Mouse (Mus musculus): ENCODE measurements around the gene Mab21l3. TPM values are rescaled to one million over a fixed set of nuclear protein-coding genes. Genes with fewer than 3 reads are reported as not detected.
A peak's percentile ranks its signal among the peaks of the same experiment; 100 is the strongest.

The Mab21l3 gene
- total and polyA plus RNA-seq, 3 experiments, result 1.9 to 3.4 (median 2.8) TPM

- no peak overlapping the region for H3K27ac ChIP-seq (ENCODE audit: insufficient read depth, low read depth)
- H3K79me2 ChIP-seq (replicated peaks; ENCODE audit: control insufficient read depth, extremely low read depth, insufficient read depth, poor library complexity, severe bottlenecking), result no peaks in the 10 kb centered on the region
- no peaks in the 10 kb centered on the region for H3K36me3 ChIP-seq (replicated peaks in 1 of 2; ENCODE audit: control insufficient read depth in 1 of 2, insufficient read depth in 1 of 2, low read length in 1 of 2)
- H3K9ac ChIP-seq (ENCODE audit: insufficient read depth, low read depth), result no peak overlapping the region
- H3K4me3 ChIP-seq (replicated peaks in 1 of 3; ENCODE audit: low read depth in 2 of 3, low read length in 2 of 3, poor library complexity in 1 of 3), result no peak overlapping the region
- H3K27me3 ChIP-seq (replicated peaks), result no peaks in the 10 kb centered on the region
- H3K4me2 ChIP-seq (ENCODE audit: insufficient read depth, low read depth, poor library complexity, severe bottlenecking), result no peak overlapping the region
- no peaks in the 10 kb centered on the region for H3K9me3 ChIP-seq (replicated peaks; ENCODE audit: low read length)
- H3K4me1 ChIP-seq (ENCODE audit: control insufficient read depth in 1 of 2, insufficient read depth in 2 of 2), result peaks cover 12 to 36% of the 10 kb centered on the region in 2 experiments
- DNase-seq (ENCODE audit: extremely low read depth), result peak; percentile 37
- dilution Hi-C loops (cut with MboI; ENCODE audit: extremely low pct_ligation_motif_present, extremely low pct_unique_long_range_greater_than_20kb, low sequenced_read_pairs), result no loop called here
- TF ChIP-seq CTCF (conservative IDR thresholded peaks at IDR 0.05 in 1 of 2, IDR thresholded peaks at IDR 0.05 in 1 of 2; ENCODE audit: low read depth in 2 of 2, low read length in 2 of 2) (peak; percentile 39 to 59; a peak in 3 of 4 replicates), EP300 (IDR thresholded peaks at IDR 0.05; ENCODE audit: low read length) (no peak)
- in situ Hi-C loops (cut with MboI; ENCODE audit: low pct_ligation_motif_present, low pct_unique_long_range_greater_than_20kb, low sequenced_read_pairs), result no loop called here
Observed at GRCm38 (mm10) chr3:101795387-101796039, 53.2 kb downstream of the Mab21l3 start.

DNA sequence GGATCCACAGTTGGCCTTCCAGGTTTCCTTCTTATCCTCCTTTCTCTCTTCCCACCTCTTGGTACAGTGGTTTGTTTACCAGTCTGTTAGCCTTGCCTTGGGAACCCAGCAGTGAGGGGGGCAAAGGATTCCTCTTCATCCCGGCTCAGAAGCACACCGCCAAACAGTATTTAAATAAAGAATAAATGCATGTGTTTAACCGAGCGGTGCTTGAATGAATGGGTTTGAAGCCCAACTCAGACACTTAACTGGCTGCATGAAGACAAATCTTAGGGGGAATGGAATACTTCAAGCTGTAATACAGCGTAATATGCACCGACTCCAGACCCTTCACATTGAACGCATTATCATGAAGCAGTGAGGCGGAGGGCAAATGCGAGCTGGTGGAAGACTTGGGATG lies 54.1 kb downstream of the Mab21l3 start:
- no peak overlapping the region for H3K27ac ChIP-seq (ENCODE audit: insufficient read depth, low read depth)
- no peaks in the 10 kb centered on the region for H3K79me2 ChIP-seq (replicated peaks; ENCODE audit: control insufficient read depth, extremely low read depth, insufficient read depth, poor library complexity, severe bottlenecking)
- no peak overlapping the region for H3K4me2 ChIP-seq (ENCODE audit: insufficient read depth, low read depth, poor library complexity, severe bottlenecking)
- H3K27me3 ChIP-seq (replicated peaks), result no peaks in the 10 kb centered on the region
- no peak overlapping the region for H3K4me3 ChIP-seq (replicated peaks in 1 of 3; ENCODE audit: low read depth in 2 of 3, low read length in 2 of 3, poor library complexity in 1 of 3)
- TF ChIP-seq POLR2AphosphoS2 (IDR thresholded peaks at IDR 0.05; ENCODE audit: low read depth, low read length), result no peak
- no peak for TF ChIP-seq MYC (IDR thresholded peaks at IDR 0.05; ENCODE audit: low read depth, low read length)
- no peak for TF ChIP-seq ZC3H11A (IDR thresholded peaks at IDR 0.05; ENCODE audit: low read depth, low read length)
- TF ChIP-seq BHLHE40 (IDR thresholded peaks at IDR 0.05; ENCODE audit: low read depth, low read length), result no peak
- TF ChIP-seq UBTF (IDR thresholded peaks at IDR 0.05; ENCODE audit: low read depth, low read length), result no peak
- TF ChIP-seq KAT2A (IDR thresholded peaks at IDR 0.05; ENCODE audit: insufficient replicate concordance, low read length), result no peak
- H3K9ac ChIP-seq (ENCODE audit: insufficient read depth, low read depth), result no peak overlapping the region
- in situ Hi-C loops (cut with MboI; ENCODE audit: low pct_ligation_motif_present, low pct_unique_long_range_greater_than_20kb, low sequenced_read_pairs) (no loop called here), dilution Hi-C loops (cut with MboI; ENCODE audit: extremely low pct_ligation_motif_present, extremely low pct_unique_long_range_greater_than_20kb, low sequenced_read_pairs) (no loop called here)
- peaks cover 9 to 29% of the 10 kb centered on the region in 2 experiments for H3K4me1 ChIP-seq (ENCODE audit: control insufficient read depth in 1 of 2, insufficient read depth in 2 of 2)
- no peaks in the 10 kb centered on the region for H3K36me3 ChIP-seq (replicated peaks in 1 of 2; ENCODE audit: control insufficient read depth in 1 of 2, insufficient read depth in 1 of 2, low read length in 1 of 2)
- no peaks in the 10 kb centered on the region for H3K9me3 ChIP-seq (replicated peaks; ENCODE audit: low read length)
- DNase-seq (ENCODE audit: extremely low read depth), result no peak

GRCm38 (mm10) chr3:101794026-101794425 lies 54.7 kb downstream of the Mab21l3 start:
- in situ Hi-C loops (cut with MboI; ENCODE audit: low pct_ligation_motif_present, low pct_unique_long_range_greater_than_20kb, low sequenced_read_pairs), result no loop called here
- Histone ChIP-seq H3K27ac (ENCODE audit: insufficient read depth, low read depth) (no peak overlapping the region), H3K4me1 (ENCODE audit: control insufficient read depth in 1 of 2, insufficient read depth in 2 of 2) (peaks cover 7 to 23% of the 10 kb centered on the region in 2 experiments), H3K4me2 (ENCODE audit: insufficient read depth, low read depth, poor library complexity, severe bottlenecking) (no peak overlapping the region), H3K79me2 (replicated peaks; ENCODE audit: control insufficient read depth, extremely low read depth, insufficient read depth, poor library complexity, severe bottlenecking) (no peaks in the 10 kb centered on the region), H3K9ac (ENCODE audit: insufficient read depth, low read depth) (no peak overlapping the region), H3K27me3 (replicated peaks) (no peaks in the 10 kb centered on the region), H3K4me3 (replicated peaks in 1 of 3; ENCODE audit: low read depth in 2 of 3, low read length in 2 of 3, poor library complexity in 1 of 3) (no peak overlapping the region), H3K9me3 (replicated peaks; ENCODE audit: low read length) (no peaks in the 10 kb centered on the region), H3K36me3 (replicated peaks in 1 of 2; ENCODE audit: control insufficient read depth in 1 of 2, insufficient read depth in 1 of 2, low read length in 1 of 2) (no peaks in the 10 kb centered on the region)
- DNase-seq (ENCODE audit: extremely low read depth), result no peak
- no peak for TF ChIP-seq MEF2A (IDR thresholded peaks at IDR 0.05; ENCODE audit: borderline replicate concordance, low read depth, low read length)
- TF ChIP-seq CHD2 (IDR thresholded peaks at IDR 0.05; ENCODE audit: low read length), result no peak
- TF ChIP-seq ZMIZ1 (IDR thresholded peaks at IDR 0.05; ENCODE audit: low read depth, low read length), result no peak
- no peak for TF ChIP-seq NRF1 (IDR thresholded peaks at IDR 0.05; ENCODE audit: low read depth, low read length)
- no peak for TF ChIP-seq ETS1 (conservative IDR thresholded peaks at IDR 0.05; ENCODE audit: low read depth, low read length)
- TF ChIP-seq PAX5 (IDR thresholded peaks at IDR 0.05; ENCODE audit: low read length), result no peak
- no peak for TF ChIP-seq CTCF (conservative IDR thresholded peaks at IDR 0.05 in 1 of 2, IDR thresholded peaks at IDR 0.05 in 1 of 2; ENCODE audit: low read depth in 2 of 2, low read length in 2 of 2)
- TF ChIP-seq TBP (conservative IDR thresholded peaks at IDR 0.05; ENCODE audit: low read depth, low read length), result no peak
- no peak for TF ChIP-seq KAT2A (IDR thresholded peaks at IDR 0.05; ENCODE audit: insufficient replicate concordance, low read length)
- TF ChIP-seq TCF12 (IDR thresholded peaks at IDR 0.05; ENCODE audit: low read depth, low read length), result no peak
- no peak for TF ChIP-seq HCFC1 (IDR thresholded peaks at IDR 0.05; ENCODE audit: low read depth, low read length)
- no peak for TF ChIP-seq SIN3A (IDR thresholded peaks at IDR 0.05; ENCODE audit: low read length)
- no peak for TF ChIP-seq POLR2A (IDR thresholded peaks at IDR 0.05; ENCODE audit: low read depth, low read length)
- no peak for TF ChIP-seq ZC3H11A (IDR thresholded peaks at IDR 0.05; ENCODE audit: low read depth, low read length)
- dilution Hi-C loops (cut with MboI; ENCODE audit: extremely low pct_ligation_motif_present, extremely low pct_unique_long_range_greater_than_20kb, low sequenced_read_pairs), result no loop called here

Measured in CH12.LX (cell line).